Mouse (Mus musculus) G1E-ER4 (cell line): Measurements from ENCODE around the gene Xkr8. TPM values are rescaled to one million over a fixed set of nuclear protein-coding genes. Genes with fewer than 3 reads are reported as not detected.

Source experiments
- GATA1 ChIP-seq: IDR thresholded peaks from one replicate; pipeline ENCODE4 v1.8.0; 2012; ENCODE audit warnings: low read length, inconsistent platforms
- polyA plus RNA-seq: library from polyadenylated mRNA; stranded (reverse); fragments of >175 nt; gene quantifications from 2 replicates; pipeline ENCODE4 v1.2.3, GENCODE M21; 2012

Gene Xkr8
- polyA plus RNA-seq, 1 experiment: 0.70 TPM

- TF ChIP-seq GATA1: no peak
Measured at GRCm38 (mm10) chr4:132676771-132677539, 55.4 kb downstream of the Xkr8 start.

Other genes starting within 250 kb of the Xkr8 start
- 21.3 and 24.4 TPM in 2 replicates for gene Sesn2, start 222.0 kb downstream of the Xkr8 start, polyA plus RNA-seq
- gene Atpif1, start 198.9 kb downstream of the Xkr8 start, polyA plus RNA-seq: 178 and 267 TPM in 2 replicates
- gene Dnajc8, start 197.0 kb downstream of the Xkr8 start, polyA plus RNA-seq: 73.7 and 340 TPM in 2 replicates
- not detected in 2 replicates for gene Ptafr, start 168.5 kb downstream of the Xkr8 start, polyA plus RNA-seq
- gene Eya3, start 93.6 kb downstream of the Xkr8 start, polyA plus RNA-seq: 2.4 and 3.3 TPM in 2 replicates
- 0.08 TPM in 2 replicates for gene Smpdl3b, start 24.7 kb upstream of the Xkr8 start, polyA plus RNA-seq
- 86.1 and 88.1 TPM in 2 replicates for gene Rpa2, start 35.8 kb upstream of the Xkr8 start, polyA plus RNA-seq
- gene Themis2, start 63.8 kb upstream of the Xkr8 start, polyA plus RNA-seq: not detected in 2 replicates
- 59.8 and 60.6 TPM in 2 replicates for gene Ppp1r8, start 110.6 kb upstream of the Xkr8 start, polyA plus RNA-seq
- gene Stx12, start 152.0 kb upstream of the Xkr8 start, polyA plus RNA-seq: 6.6 and 7.0 TPM in 2 replicates
- 16.4 and 23.0 TPM in 2 replicates for gene Fam76a, start 190.0 kb upstream of the Xkr8 start, polyA plus RNA-seq
- not detected in 2 replicates for gene Fgr, start 241.5 kb upstream of the Xkr8 start, polyA plus RNA-seq